Mouse (Mus musculus) thymus, adult 18-20 months (tissue): ENCODE data around the gene Zfp248.

Experiments
- DNase-seq, 2 experiments: peaks; one replicate each; pipeline ENCODE4 v3.0.0; 2022; ENCODE audit warnings: mixed read lengths in 2 of 2

Gene Zfp248

DNA sequence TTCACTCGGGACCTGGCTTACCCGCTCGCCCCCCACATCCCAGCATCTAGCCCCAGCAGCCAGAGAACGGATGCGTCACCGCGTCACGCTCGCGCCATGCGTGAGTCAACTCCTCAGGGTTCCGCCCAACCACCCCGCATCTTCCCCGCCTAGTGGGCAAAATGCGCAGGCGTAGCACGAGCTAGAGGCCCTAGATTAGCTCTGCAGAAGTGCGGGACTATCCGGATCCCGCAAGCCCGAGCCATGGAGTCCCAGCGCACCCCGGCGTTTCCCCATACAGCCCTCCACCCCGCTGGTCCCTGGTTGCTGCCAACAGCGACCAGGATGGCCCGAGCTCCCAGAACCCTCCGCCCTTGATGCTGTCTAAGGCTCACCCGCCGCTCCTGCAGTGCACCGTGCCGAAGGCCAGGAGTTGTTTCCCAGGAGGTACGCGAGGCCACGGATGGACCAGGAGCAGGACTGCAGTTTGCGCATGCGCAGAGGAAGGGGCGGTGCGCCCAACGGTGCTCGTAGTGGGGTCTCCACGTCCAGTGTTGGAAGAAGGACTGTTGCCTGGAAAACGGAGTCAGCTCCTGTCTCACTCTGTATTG is at the start of gene Zfp248:
TSS of gene Zfp248 (minus strand) at position 487 of the 590 bp plus-strand sequence.
- peak; percentile 60 to 63 for DNase-seq

DNA sequence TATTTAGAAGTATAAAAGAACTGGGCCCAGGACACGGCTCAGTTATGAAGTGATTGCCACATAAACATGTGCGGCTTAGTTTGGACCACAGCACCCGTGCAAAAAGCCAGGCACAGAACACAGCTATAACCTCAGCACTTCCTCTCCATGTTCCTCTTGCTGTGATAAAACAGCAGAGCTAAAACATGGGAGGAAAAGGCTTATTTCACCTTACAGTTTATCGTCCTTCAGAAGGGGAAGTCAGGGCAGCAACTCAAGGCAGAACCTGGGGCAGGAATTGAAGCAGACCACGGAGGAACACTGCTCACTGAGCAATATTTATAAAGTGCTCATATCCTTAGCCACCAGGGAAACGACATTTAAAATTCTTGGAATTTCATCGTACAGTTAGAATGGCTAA is 43.7 kb upstream of the Zfp248 start:
- DNase-seq = no peak

DNA sequence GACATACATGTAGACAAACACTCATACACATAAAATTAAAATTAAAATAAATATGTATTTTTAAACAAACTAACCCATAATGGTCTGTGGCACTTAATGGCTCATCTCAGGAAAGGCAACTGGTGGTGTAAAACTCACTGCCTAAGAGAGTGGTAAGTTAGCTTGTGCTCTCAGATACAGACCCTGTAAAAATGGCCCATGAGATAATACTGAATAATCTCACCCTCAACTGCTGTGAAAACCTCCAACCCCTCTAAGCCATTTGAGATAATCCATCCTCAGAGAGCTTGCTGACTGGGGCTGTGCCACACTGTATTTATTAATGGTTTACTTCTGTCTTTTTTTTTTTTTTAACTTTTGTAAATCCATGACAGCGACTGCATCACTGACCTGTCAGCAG is 26.8 kb upstream of the Zfp248 start:
- DNase-seq = no peak

DNA sequence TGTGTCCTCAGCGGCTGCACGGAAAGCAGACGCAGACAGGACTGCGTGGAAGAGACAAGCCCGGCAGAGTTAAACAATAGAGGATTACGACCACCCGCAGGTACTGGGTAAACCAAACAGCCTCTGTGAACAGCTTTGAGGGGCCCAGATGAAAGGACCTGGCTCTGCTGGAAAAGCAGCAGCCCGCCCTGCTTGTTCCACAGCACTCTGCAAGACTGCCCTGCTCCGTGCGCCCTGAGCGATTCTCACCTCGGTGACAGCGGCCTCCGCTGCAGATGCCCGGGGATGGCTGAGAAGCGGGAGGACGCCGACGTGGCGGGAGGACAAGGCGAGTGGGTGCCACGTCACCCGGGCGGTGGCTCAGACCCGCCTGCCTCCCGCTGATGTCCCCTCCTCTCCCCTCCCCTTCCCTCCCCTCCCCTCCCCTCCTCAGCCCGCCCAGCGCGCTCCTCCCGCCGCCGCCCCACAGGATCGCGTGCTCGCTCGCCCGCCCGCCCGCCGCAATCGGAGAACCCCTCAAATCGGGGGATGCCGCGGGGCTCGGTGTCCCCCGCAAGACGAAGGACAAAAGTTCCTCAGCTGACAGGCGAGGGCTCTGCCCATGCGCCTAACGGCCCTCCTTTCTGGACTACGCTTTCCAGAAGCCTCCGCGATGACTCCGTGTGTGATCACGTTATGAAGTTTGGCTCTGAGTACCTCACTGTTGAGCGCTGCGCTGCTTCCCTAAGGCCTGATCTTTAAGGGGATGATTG is 23.8 kb upstream of the Zfp248 start, which contains the start of gene Zfp9:
TSS of gene Zfp9 (minus strand) at position 364 of the 752 bp plus-strand sequence.
- peak; percentile 17 to 20 for DNase-seq

DNA sequence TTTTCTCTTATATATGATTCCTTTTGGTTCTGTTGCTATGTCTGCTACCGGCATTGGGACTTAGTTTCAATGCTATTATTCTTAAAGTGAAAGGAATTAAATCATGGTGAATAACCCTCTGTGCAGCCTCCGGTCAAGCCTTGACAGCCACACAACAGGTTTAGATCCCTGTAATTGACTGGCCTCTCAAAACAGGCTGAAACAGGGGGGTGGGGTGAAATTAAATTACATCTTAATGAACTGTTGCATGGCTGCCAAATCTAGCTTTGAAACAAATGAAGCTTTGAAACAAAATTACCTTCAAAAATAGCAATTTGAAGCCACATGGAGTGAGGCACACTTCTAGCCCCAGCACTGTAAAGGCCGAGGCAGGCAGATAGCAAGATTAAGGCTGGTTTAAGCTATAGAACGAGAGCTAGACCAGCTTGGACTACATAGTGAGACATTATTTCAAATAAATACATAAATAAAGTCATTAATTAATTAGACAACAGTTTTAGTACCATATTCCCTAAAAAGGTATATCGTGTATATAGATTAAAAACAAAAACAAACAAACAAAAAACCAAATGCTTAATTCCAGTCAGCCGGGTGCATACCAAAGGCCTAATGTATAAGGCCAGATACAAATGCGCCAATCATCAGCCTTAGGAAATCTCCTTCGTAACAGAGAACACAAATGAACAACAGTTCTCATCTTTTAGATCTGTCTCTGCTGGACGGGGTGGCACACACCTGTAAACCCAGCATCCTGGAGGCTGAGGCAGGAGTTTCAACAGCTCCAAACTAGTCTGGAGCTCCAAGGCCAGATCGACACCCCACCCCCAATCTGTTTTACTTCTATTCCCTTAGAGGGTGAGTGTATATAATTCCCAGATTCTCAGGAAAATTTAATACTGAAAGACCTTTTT is 22.8 kb upstream of the Zfp248 start:
- no peak for DNase-seq

DNA sequence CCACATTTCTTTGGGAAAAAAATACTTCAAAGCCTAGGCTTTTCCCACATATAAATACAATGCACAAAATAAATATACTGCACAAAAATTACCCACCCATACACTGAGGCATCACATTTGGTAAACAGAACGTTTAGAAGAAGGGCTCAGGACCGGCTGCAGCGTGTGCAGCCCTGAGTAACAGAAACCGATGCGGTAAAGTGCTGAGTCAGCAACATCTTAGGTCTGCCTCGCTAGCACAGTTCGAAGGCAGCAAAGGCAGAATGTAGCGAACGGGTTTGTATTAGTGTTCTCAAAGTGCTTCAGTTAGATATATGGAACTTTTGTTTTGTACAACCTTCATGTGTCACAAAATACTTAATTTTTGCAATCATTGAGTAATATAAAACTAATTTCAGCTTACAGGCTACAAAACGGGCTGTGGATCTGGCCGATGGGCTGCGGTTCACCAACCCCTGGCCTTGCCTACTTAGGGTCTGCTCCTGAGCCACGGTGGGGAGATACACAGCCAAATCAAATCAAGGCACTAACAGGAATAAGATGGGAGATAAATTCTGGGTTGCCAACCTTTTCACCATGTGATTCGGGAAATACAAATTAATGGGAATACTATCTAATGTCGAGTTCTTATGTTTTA is 6.9 kb upstream of the Zfp248 start:
- no peak for DNase-seq

DNA sequence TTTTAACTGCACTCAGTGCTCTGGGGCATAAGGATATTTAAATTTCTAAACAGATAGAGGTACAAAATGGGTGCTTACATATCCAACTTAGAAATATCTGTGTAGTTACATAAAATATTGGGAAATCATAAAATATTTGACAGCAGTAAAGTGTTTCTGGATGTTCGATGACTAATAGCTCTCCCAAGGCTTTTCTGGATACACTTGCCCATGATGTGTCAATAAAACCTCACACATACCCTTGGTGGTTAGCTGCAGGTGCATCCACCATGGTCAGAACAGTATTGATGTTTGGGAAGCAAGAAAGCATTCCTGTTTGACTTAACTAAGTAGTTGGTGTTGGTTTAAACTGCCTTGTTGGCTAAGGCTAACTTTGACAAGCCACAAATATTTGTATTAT is 2.4 kb upstream of the Zfp248 start:
- DNase-seq = no peak

DNA sequence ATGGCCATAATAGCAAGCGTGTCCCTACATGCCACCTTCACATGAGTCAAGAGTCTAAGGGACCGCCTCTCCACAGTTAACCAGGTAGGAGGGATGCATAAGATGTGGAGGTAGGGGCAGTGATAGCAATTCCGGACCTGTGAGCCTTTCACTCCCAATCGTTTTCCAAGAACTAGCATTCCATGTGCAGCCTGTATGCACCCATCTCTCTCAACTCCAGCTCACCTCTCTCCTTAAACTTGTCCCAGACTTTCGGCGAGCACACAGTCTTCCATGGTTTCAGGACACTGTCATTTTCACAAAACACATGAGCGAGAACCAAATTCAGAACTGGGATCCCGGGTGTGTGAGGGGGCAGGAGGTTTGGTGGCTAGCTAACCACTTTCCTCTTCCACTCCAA is 876 bp downstream of the Zfp248 start:
- no peak for DNase-seq

DNA sequence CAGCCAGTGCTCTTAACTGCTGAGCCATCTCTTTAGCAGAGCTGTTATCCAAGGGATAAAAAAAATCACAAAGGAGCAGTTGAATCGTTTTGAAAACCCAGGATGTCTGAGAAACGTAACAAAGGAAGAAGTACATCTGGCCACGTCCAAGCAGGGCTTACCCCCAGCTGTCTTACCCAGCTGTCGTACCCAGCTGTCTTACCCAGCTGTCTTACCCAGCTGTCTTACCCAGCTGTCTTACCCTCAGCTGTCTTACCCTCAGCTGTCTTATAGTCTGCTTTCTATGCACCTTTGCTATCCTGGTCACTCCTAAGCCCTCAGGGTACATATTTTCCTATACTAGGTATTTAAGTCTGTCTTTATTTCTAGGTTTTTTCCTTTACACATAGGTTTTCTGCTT is 23.8 kb downstream of the Zfp248 start:
- DNase-seq = no peak

DNA sequence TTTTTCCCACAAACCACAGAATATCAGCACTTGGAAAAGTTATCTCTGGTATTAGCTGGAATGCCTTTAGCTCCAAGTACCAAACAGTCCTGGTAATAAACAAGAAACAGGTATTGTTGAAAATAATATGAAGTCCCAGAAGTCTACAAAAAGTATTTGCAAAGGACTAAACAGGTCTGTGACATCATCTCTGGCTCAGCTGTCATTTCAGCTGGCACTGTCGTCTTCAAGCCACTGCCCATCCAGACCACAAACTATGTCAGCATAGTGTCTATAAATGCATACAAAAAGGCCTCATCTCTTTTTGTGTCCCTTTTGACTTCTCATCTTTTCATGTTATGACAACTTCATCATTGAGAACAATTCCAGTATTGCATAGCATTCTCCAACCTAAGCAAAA is 28.7 kb downstream of the Zfp248 start:
- DNase-seq = no peak

DNA sequence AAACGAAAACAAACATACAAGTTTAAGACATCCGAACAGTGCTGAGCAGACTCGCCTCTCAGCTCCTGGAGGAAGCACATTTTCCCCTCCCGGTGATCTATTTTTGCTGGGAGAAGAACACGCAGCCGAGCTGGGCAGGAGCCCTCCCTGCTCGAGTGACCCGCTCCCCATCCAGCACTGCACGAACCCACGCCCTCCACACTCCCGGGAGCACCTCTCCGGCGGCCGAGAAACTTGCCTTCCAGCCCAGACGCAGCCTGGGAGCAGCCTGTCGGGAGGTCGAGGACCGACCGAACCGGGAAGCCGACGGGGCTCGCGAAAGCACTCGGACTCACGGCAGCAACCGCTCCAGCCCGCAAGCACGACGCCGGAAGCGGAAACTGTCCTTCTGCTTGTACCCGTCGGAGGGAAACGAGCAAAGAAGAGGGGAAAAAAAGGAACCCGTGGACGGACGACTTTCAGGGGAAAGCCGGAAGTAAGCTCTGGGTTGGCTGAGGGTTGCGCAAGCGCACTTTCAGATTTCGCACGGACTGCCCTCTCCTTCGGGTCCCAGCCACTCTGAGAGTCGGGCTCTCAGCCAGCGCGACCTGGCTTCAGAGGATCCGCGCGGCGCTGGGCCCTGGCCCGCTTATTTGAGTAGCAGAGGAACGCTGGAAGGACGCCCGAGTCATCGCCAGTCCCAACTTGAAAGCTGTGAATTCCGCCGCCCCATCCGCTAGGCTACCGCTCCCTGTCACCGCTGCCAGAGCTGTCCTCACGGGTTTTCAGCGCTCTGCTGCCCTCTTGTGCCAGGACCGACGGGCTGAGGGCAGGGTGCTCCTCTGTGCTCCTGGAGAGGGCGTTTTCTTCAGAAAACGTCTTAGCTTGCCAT is 36.0 kb downstream of the Zfp248 start, which contains the start of gene Bms1:
TSS of gene Bms1 (minus strand) at position 425 of the 871 bp plus-strand sequence.
- peak; percentile 81 to 88 for DNase-seq

DNA sequence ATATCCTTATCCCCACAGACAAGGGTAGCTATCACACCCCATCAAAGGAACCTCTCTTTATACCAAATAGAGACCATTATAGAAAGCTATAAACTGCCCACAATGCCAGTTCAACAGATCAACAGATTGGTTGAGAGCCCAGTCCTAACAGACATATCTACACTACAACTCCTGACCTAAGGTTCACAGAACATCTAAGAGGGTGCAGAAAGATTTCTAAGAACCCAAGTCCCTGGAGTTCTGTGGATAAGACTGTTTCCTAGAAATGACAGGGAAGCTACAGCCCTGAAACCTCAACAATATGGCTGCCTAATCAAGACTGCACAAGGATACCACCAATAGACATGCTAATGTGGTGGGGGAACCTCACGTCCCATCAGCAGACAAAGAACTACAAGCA is 44.9 kb downstream of the Zfp248 start:
- DNase-seq = no peak

DNA sequence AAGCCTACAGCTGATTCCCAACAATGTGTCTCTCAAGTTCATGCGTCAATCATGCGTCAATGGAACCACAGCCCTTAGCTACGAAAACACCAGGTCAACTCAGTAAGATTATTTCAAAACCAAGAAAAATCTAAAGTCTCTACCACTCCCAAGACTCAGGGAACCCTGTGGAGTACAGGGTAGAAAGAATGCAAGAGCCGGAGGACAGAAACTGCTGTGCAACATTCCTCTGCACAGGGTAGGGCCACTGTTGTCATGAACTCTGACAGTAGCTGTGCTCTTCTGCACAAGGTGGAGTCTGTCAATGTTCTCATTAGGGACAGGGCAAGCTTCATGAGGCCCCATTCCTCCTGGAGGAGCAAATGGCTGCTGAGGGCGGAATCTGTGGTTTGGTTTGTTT is 46.8 kb downstream of the Zfp248 start:
- DNase-seq = no peak

DNA sequence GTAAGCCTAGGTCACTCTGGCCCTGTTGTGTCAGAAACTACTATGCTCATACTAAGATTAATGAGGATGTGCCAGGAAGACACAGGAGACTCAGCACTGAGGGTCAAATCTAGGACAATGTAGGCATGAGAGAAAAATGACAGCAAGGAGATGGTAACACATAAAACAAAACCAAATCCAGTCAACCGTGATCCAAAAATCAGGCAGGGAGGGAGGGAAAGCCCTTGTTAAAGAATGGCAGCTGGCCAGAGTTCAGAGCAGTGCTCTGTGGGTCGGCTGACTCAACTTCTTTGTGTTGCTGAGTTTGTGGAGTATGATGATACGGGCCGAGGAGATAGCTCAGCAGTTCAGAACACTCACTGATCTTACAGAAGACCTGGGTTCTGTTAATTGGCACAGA is 48.9 kb downstream of the Zfp248 start:
- DNase-seq = no peak

DNA sequence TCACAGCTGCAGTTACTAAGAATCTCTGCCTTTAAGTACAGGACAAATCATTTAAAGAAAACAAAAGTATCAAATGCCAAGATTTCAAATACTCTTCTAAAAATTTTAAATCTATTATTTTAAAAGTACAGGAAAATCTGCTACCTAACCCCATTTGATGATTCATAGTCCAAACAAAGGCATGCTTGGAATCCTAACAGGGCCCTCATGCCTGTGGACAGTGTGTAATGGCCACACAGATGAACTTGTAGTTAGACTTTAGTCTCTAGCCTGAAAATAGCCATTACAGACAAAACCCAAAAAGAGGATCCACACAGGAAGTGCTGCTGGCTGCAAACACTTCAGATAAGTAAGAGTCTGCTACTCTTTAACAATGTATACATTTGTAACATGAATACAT is 64.6 kb downstream of the Zfp248 start:
- no peak for DNase-seq

DNA sequence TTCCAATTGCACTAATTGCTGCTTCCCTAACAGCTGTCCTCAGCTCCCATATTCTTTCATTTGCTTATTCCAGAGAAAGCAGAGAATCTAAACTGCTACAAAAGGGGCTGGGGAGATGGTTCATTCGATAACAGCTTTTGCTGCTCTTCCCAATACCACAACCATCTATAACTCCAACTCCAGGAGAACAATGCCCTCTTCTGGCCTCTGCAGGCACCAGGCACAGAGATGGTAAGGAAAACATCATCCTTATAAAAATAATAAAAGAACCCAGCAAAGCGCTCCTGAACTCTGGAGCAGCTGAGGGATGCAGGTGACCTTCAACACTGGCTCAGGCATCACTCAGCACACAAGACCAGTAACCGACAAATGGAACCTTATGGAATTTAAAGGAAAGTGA is 69.4 kb downstream of the Zfp248 start:
- no peak for DNase-seq

DNA sequence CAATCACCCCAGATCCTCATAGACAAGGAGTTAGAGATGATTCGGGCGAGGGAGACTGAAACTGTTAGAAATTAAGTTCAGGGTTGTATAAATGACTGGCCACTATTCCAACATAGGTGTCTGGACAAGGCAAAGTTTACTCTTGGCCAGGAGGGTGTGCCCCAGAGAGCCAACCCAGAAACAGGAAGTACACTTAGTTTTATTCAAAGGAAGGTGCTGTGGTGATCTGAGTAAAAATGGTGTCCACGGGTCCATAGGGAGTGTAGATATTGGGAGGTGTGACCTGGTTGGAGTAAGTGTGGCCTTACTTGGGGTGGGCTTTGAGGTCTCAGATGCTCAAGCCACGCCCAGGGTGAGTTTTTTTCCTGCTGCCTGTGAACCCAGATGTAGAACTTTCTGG is 74.1 kb downstream of the Zfp248 start:
- DNase-seq = no peak

DNA sequence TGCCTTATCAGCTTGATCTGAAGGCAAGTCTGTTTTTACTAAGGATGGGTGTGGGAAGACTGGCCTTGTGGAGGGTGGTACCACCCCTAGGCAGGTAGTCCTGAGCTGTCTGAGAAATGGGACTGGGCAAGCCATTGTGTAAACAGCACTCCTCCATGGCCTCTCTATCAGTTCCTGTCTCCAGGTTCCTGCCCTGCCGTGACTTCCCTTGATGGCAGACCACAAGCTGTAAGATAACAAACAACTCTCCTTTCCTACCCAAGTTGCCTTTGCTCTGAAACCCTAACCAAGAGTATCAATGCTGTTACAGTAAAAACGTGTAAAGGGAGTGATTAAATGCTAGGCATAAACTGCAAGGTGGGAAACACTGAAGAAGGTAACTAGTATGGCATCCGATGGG is 74.7 kb downstream of the Zfp248 start:
- DNase-seq = no peak

DNA sequence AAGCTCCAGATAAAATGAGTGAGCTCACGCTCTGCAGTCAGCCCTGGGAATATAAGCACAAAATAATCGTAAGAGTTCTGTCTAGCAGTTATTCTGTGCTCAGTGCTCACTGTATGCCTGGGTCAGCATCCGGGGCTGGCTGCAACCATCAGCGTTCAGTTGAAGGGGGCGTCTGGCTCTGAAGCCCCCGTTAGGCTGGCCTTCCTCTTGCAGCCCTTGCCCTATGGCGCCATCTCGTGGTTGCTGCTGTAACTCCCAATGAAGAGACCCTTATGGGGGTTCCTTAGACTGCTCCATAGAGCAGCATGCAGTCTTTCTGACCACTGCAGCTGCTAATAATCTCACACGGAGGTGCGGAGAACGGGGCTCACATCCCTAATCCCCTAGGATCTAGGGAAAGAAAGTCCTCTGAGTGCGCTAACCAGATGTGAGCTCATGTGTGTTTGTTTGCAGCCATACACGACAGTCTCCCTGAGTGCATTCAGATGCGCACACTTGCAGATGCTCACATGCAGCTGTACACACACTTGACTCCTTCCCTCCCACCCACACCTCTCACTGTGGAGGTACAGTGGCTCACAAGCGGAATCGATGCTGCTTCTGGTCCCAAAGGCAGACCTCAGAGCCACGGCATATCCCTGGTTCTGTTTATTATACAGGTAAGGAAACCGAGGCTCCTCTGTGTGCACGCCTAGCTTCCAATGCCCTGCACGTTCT is 75.7 kb downstream of the Zfp248 start:
- peak in 1 of 2 experiments; percentile 19 for DNase-seq

DNA sequence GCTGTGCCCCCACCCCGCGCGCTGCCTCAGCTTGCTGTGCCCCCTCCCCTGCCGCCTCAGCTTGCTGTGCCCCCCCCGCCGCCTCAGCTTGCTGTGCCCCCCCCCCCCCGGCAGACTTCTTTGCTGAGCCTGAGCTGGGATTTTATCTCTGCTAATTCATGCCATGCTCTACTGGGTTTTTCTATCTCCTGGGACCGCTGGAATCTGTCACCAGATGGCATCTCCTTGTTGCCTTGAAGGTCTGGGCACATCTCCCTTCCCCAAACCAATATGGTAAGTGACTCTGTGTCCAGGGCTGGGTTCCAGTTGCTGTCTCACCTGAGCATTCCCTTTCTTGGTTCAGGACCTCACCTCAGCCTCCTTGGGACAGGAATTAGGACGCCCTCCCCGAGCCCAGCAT is 77.7 kb downstream of the Zfp248 start:
- no peak for DNase-seq
